Mouse (Mus musculus): ENCODE data around the gene Nudt5.

DNA sequence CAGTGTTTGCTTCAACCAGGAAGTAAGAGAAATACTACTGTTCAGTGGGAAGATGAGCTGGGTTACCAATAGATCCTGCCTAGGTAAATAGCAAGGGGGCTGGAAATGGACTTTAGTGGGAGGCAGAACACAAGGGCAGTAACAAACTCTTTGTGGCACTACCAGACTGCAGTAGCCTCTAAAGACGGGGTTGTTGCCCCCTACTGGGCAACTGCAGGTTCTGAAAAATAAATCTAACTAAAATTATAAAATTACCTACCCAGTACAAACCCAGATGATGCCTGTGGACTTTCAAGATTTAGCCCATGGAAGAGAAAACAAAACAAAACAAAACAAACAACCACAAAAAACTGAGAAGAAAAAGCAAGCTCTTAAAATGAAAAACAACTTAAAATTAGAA is 20.6 kb upstream of the Nudt5 start:
- peak; percentile 57 for TF ChIP-seq CTCF (IDR thresholded peaks at IDR 0.05)
- TF ChIP-seq POLR2A (IDR thresholded peaks at IDR 0.05; ENCODE audit: insufficient read depth, low read depth, low read length): no peak
- no peak for TF ChIP-seq EP300 (IDR thresholded peaks at IDR 0.05; ENCODE audit: insufficient read depth, low read depth, low read length)

All from heart, adult 2 months (tissue).